Mouse (Mus musculus) spleen, adult 2 months (tissue): ENCODE results near the gene Leap2.

Experiments
- CTCF ChIP-seq: fragments of 200-500 bp; IDR thresholded peaks from 2 replicates; pipeline ENCODE4 v1.5.1; 2011; ENCODE audit warnings: mild to moderate bottlenecking, inconsistent platforms; ENCODE audit not compliant: insufficient read depth, insufficient read length, insufficient replicate concordance; ENCODE audit errors: extremely low read depth
- POLR2A ChIP-seq: fragments of 200-500 bp; IDR thresholded peaks from 2 replicates; pipeline ENCODE4 v1.6.1; 2011; ENCODE audit warnings: low read depth, low read length, inconsistent platforms

- no peak for TF ChIP-seq CTCF
- TF ChIP-seq POLR2A = no peak
Measured at GRCm38 (mm10) chr11:53460192-53460591, 37.2 kb upstream of the Leap2 start.
